Mouse (Mus musculus): ENCODE data around the gene Fam71e1. TPM values are rescaled to one million over a fixed set of nuclear protein-coding genes. Genes with fewer than 3 reads are reported as not detected.

Gene Fam71e1
- total and polyA plus RNA-seq, 3 experiments, result 1.2 to 2.0 TPM; not detected in 1

DNA sequence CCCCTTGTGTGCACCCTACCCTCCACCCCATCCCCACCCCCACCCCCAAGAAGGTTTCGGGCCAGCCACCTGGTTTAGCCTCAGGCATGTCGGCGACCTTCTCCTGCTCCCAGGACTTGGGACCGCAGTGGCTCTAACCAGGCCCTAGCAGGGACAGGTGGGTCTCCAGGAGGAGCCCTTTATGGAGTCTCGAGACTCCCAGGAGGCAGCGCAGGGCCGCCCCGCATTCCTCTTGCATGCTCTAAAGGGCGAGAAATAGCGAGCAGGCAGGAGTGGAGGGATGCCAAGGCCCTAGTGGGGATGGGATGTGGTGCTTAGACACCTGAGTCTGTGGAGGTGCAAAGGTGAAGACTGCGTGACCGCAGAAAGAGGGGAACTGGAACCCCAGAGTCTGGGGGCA is 28.1 kb downstream of the Fam71e1 start, which contains the start of gene Mybpc2:
TSS of gene Mybpc2 (minus strand) at position 155 of the 400 bp plus-strand sequence.
- no peak within 1 kb of the TSS for H3K4me3 ChIP-seq (ENCODE audit: control insufficient read depth in 1 of 2, insufficient read depth in 1 of 2, low read depth in 2 of 2, low read length in 2 of 2)
- no peak within 1 kb of the TSS for H3K27ac ChIP-seq (ENCODE audit: control insufficient read depth, low read depth, low read length)
- H3K79me2 ChIP-seq (ENCODE audit: control insufficient read depth, insufficient read depth, low read length, poor library complexity), result no peaks in the 10 kb centered on the region; the same call in 1 of the 2 replicates
- no peak within 1 kb of the TSS for H3K9ac ChIP-seq (ENCODE audit: control insufficient read depth, low read depth, low read length, poor library complexity, severe bottlenecking)
- peaks cover 0 to 6% of the 10 kb centered on the region in 2 experiments; a peak in 2 of 4 replicates for H3K4me1 ChIP-seq (ENCODE audit: control insufficient read depth in 1 of 2, insufficient read depth in 2 of 2, low read length in 2 of 2)
- TF ChIP-seq EP300 (IDR thresholded peaks at IDR 0.05; ENCODE audit: low read depth in 1 of 2, low read length in 2 of 2), result no peak
- no peak for TF ChIP-seq MEF2A (IDR thresholded peaks at IDR 0.05; ENCODE audit: extremely low read depth, insufficient replicate concordance, low read depth, low read length, poor library complexity, severe bottlenecking)
- TF ChIP-seq MAFK (IDR thresholded peaks at IDR 0.05; ENCODE audit: borderline replicate concordance, low read depth, low read length), result no peak
- no peak for TF ChIP-seq USF2 (IDR thresholded peaks at IDR 0.05; ENCODE audit: borderline replicate concordance in 1 of 2, insufficient read depth in 1 of 2, low read depth in 1 of 2, low read length in 2 of 2)
- no peak for TF ChIP-seq ELF1 (IDR thresholded peaks at IDR 0.05; ENCODE audit: low read depth, low read length)
- no peak for TF ChIP-seq MYC (IDR thresholded peaks at IDR 0.05; ENCODE audit: low read depth, low read length)
- TF ChIP-seq SMC3 (IDR thresholded peaks at IDR 0.05; ENCODE audit: low read depth, low read length), result no peak
- TF ChIP-seq TAL1 (IDR thresholded peaks at IDR 0.05; ENCODE audit: low read length), result no peak
- no peak for TF ChIP-seq SIN3A (IDR thresholded peaks at IDR 0.05; ENCODE audit: low read length)
- no peak for TF ChIP-seq POLR2A (IDR thresholded peaks at IDR 0.05; ENCODE audit: control insufficient read depth in 1 of 2, insufficient read depth in 1 of 2, low read depth in 1 of 2, low read length in 2 of 2, poor library complexity in 1 of 2)
- no peak for TF ChIP-seq JUND (IDR thresholded peaks at IDR 0.05; ENCODE audit: low read depth, low read length)
- TF ChIP-seq POLR2AphosphoS2 (IDR thresholded peaks at IDR 0.05; ENCODE audit: low read length), result no peak
- 0 out of 4 replicates have a peak, but pooled peaks cover 0 to 2% of the 10 kb centered on the region in 2 experiments for H3K36me3 ChIP-seq (ENCODE audit: control insufficient read depth in 1 of 2, insufficient read depth in 2 of 2, low read length in 2 of 2)
- H3K27me3 ChIP-seq (ENCODE audit: control insufficient read depth in 1 of 2, insufficient read depth in 2 of 2, low read length in 2 of 2), result peaks cover 0 to 1% of the 10 kb centered on the region in 2 experiments; a peak in 2 of 4 replicates
- no peaks in the 10 kb centered on the region for H3K9me3 ChIP-seq (replicated peaks; ENCODE audit: insufficient read depth, low read length)
- DNase-seq (ENCODE audit: low read depth, low spot score), result no peak

DNA sequence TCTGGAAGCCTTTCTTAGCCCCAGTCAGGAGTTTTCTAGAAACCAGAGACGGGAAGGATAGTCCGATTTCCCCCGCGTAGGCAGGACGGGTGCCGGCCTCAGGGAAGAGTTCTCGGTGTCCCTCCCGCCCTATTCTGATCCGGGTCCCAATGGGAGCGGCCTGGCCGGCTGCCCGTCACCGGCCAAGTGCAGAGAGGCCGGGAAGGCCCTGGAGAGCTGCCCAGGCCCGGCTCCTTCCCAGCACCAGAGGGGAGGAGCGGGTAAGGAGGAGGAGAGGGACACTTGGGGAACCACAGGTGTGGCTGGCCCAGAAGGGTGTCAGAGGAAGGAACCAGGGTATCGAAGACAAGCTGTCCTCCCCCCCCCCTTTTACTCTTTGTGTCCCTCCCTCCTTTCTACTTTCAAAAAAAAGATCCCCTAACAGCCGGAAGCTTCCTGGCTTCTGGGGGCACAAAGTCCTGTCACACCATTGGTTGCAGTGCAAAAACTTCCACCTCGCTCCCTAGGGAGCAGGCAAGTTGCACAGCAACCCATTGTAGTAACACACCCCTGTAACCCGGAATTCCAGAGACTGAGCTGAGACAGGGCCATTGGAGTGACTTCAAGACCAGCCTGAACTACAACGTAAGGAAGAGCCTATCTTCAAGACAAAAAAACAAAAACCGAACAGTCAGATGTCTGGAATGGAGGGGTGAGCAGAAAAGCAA is 28.9 kb downstream of the Fam71e1 start:
- no peak for DNase-seq (ENCODE audit: low read depth, low spot score)
- H3K4me1 ChIP-seq (ENCODE audit: control insufficient read depth in 1 of 2, insufficient read depth in 2 of 2, low read length in 2 of 2), result peaks cover 0 to 6% of the 10 kb centered on the region in 2 experiments; a peak in 2 of 4 replicates
- 0 out of 4 replicates have a peak, but pooled peaks cover 0 to 2% of the 10 kb centered on the region in 2 experiments for H3K36me3 ChIP-seq (ENCODE audit: control insufficient read depth in 1 of 2, insufficient read depth in 2 of 2, low read length in 2 of 2)
- H3K27me3 ChIP-seq (ENCODE audit: control insufficient read depth in 1 of 2, insufficient read depth in 2 of 2, low read length in 2 of 2), result peaks cover 0 to 1% of the 10 kb centered on the region in 2 experiments; a peak in 2 of 4 replicates
- no peaks in the 10 kb centered on the region for H3K9me3 ChIP-seq (replicated peaks; ENCODE audit: insufficient read depth, low read length)
- H3K9ac ChIP-seq (ENCODE audit: control insufficient read depth, low read depth, low read length, poor library complexity, severe bottlenecking), result no peak overlapping the region
- H3K4me3 ChIP-seq (ENCODE audit: control insufficient read depth in 1 of 2, insufficient read depth in 1 of 2, low read depth in 2 of 2, low read length in 2 of 2), result no peak overlapping the region
- TF ChIP-seq ZMIZ1 (IDR thresholded peaks at IDR 0.05; ENCODE audit: low read depth, low read length) (no peak), MAZ (IDR thresholded peaks at IDR 0.05; ENCODE audit: low read depth, low read length) (no peak), USF2 (IDR thresholded peaks at IDR 0.05; ENCODE audit: borderline replicate concordance in 1 of 2, insufficient read depth in 1 of 2, low read depth in 1 of 2, low read length in 2 of 2) (no peak), SMC3 (IDR thresholded peaks at IDR 0.05; ENCODE audit: low read depth, low read length) (no peak), E2F4 (IDR thresholded peaks at IDR 0.05; ENCODE audit: borderline replicate concordance, low read depth, low read length) (no peak), POLR2AphosphoS5 (IDR thresholded peaks at IDR 0.05; ENCODE audit: borderline replicate concordance, low read depth, low read length) (no peak)
- no peaks in the 10 kb centered on the region; the same call in 1 of the 2 replicates for H3K79me2 ChIP-seq (ENCODE audit: control insufficient read depth, insufficient read depth, low read length, poor library complexity)
- no peak overlapping the region for H3K27ac ChIP-seq (ENCODE audit: control insufficient read depth, low read depth, low read length)
